Mouse (Mus musculus) liver, embryonic 12.5 days (tissue): Measurements from ENCODE around the gene Msi1. TPM values are rescaled to one million over a fixed set of nuclear protein-coding genes. Genes with fewer than 3 reads are reported as not detected.
"Not testable (repeated sequence)": the region's sequence is repeated elsewhere in the genome, so short reads cannot be mapped to it uniquely, and the experiment has no call there.

Experiments
- ATAC-seq: fragments of 200-750 bp; cut with Nextera tagmentation; 2 replicates; pipeline ENCODE4 v1.8.0; 2017; ENCODE audit warnings: moderate number of reproducible peaks, mild to moderate bottlenecking, moderate library complexity
- H3K27ac ChIP-seq: fragments of 300-500 bp; sonication (generic); 2 replicates; pipeline ENCODE4 v1.5.1; 2016; ENCODE audit warnings: mild to moderate bottlenecking
- H3K27me3 ChIP-seq: fragments of 300-500 bp; sonication (generic); replicated peaks from 2 replicates; pipeline ENCODE4 v1.6.1; 2016; ENCODE audit warnings: mild to moderate bottlenecking, moderate library complexity
- H3K36me3 ChIP-seq: fragments of 300-500 bp; sonication (generic); 2 replicates; pipeline ENCODE4 v1.6.1; 2016; ENCODE audit warnings: mild to moderate bottlenecking, moderate library complexity
- H3K4me1 ChIP-seq: fragments of 300-500 bp; sonication (generic); 2 replicates; pipeline ENCODE4 v1.6.1; 2016
- H3K4me2 ChIP-seq: fragments of 300-500 bp; sonication (generic); 2 replicates; pipeline ENCODE4 v1.6.1; 2016; ENCODE audit warnings: mild to moderate bottlenecking, moderate library complexity
- H3K4me3 ChIP-seq: fragments of 300-500 bp; sonication (generic); 2 replicates; pipeline ENCODE4 v1.5.1; 2016; ENCODE audit warnings: mild to moderate bottlenecking, moderate library complexity
- H3K9ac ChIP-seq: fragments of 300-500 bp; sonication (generic); 2 replicates; pipeline ENCODE4 v1.6.1; 2016; ENCODE audit warnings: mild to moderate bottlenecking, moderate library complexity
- H3K9me3 ChIP-seq: fragments of 300-500 bp; sonication (generic); replicated peaks from 2 replicates; pipeline ENCODE4 v1.6.1; 2016; ENCODE audit warnings: mild to moderate bottlenecking, moderate library complexity
- WGBS: fragments of 180-500 bp; shearing (Covaris S2); methylation state at CpG from one replicate; pipeline ENCODE4 v1.1.7; 2016; ENCODE audit not compliant: insufficient replicate concordance; 5-methylcytosine and 5-hydroxymethylcytosine counted together
- polyA plus RNA-seq: library from polyadenylated mRNA; unstranded; fragments of >200 nt; fragmentation: Nextera tagmentation; extraction: Ambion mirVana; gene quantifications from 2 replicates; pipeline ENCODE4 v1.2.1, GENCODE M21; 2016

The Msi1 gene
- polyA plus RNA-seq, 1 experiment from 2014 or later = 2.5 TPM

DNA sequence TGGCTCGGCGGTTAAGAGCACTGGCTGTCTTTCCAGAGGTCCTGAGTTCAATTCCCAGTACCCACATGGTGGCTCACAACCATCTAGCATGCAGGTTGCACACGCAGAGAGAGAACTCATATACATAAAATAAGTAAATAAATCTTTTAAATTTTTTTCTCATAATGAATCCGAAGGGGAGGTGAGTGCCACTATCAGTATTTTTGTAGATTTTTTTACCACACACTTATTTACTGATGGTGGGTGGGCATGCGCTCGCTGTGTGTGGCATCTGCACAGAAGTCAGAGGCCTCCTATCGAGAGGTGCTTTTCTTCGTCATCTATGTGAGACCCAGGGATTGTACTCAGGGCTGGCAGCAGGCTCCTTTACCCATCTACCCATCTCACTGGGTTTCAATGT is 58.0 kb downstream of the Msi1 start:
- H3K4me3 ChIP-seq = no peak overlapping the region
- no peaks in the 10 kb centered on the region for H3K9me3 ChIP-seq
- H3K4me2 ChIP-seq = no peak overlapping the region
- peaks cover 45% of the 10 kb centered on the region for H3K4me1 ChIP-seq
- 77% methylated on average over 8 of the region's 8 CpGs for WGBS
- H3K9ac ChIP-seq = peak overlapping the region; percentile 39; the same call in 1 of the 2 replicates
- 0 out of 2 replicates have a peak, but pooled peaks cover 7% of the 10 kb centered on the region for H3K27me3 ChIP-seq
- H3K27ac ChIP-seq = no peak overlapping the region
- 0 out of 2 replicates have a peak, but pooled peaks cover 4% of the 10 kb centered on the region for H3K36me3 ChIP-seq
- no peak for ATAC-seq

DNA sequence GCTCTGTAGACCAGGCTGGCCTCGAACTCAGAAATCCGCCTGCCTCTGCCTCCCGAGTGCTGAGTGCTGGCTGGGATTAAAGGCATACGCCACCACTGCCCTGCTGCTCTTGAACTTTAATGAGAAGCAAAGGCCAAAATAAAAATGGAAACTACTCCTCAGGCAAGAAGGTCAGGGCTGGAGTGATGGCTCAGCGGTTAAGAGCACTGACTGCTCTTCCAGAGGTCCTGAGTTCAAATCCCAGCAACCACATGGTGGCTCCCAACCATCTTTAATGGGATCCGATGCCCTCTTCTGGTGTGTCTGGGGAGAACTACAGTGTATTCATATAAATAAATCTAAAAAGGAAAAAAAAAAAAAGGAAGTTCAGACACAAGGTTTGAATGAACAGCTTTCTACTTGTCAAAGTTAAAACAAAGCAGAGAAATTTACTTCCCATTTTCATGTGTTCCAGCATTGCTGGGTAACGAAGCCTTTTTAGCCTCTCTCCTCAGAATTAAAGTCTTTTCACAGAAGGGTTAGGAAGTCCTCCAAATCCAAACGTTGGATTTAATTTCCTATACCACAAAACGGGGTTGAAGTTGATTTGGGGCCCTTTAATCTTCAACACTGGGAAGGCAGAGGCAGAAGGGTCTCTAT is 58.7 kb downstream of the Msi1 start:
- WGBS = 58% methylated on average over 9 of the region's 9 CpGs
- no peaks in the 10 kb centered on the region for H3K9me3 ChIP-seq
- H3K4me1 ChIP-seq = peaks cover 52% of the 10 kb centered on the region
- peak overlapping the region; percentile 43; the same call in 1 of the 2 replicates for H3K4me3 ChIP-seq
- H3K27me3 ChIP-seq = 0 out of 2 replicates have a peak, but pooled peaks cover 3% of the 10 kb centered on the region
- no peaks in the 10 kb centered on the region for H3K36me3 ChIP-seq
- H3K9ac ChIP-seq = peak overlapping the region; percentile 80
- ATAC-seq = no peak
- H3K27ac ChIP-seq = peak overlapping the region; percentile 100; the same call in 1 of the 2 replicates
- H3K4me2 ChIP-seq = peak overlapping the region; percentile 70

DNA sequence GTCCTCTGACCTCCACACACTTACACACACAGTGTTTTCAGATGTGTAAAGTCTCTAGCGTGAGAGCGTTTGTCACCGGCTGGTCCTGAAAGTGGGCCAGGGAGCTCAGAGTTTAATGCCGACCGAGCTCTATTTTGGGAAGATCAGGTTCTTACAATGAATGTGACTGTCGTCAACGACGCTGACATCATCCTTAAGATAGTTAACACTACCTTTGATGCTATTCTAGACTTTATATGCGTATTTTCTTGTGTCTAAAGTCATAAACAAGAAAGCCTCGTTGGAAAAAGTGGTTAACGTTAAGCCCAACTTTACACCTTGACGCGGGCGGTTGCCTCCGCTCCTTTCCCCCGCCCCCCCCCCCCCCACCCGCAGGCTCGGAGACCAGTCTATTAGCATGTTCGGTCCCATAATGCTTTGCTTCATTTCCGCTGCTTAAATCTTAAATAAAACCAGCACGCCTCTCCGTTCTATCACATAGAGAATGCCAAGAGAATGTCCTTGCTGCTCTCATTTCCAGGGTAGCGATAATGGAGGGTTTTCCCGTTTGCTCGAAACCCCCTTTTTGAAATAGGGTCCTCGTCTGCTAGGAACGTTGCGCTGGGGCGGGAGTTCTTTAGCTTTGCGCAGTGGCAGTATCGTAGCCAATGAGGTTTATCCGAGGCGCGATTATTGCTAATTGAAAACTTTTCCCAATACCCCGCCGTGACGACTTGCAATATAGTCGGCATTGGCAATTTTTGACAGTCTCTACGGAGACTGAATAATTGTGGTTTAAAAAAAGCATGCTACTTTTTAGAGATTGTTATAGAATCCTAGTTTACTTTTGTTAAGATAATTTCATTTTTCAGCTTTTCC is 59.7 kb downstream of the Msi1 start:
- 0 out of 2 replicates have a peak, but pooled peaks cover 3% of the 10 kb centered on the region for H3K27me3 ChIP-seq
- H3K4me1 ChIP-seq = peaks cover 55% of the 10 kb centered on the region
- H3K4me2 ChIP-seq = peak overlapping the region; percentile 70
- peak overlapping the region; percentile 80 for H3K9ac ChIP-seq
- H3K4me3 ChIP-seq = peak overlapping the region; percentile 43
- ATAC-seq = peak; percentile 79
- H3K27ac ChIP-seq = peak overlapping the region; percentile 100
- WGBS = under 1% methylated on average over 39 of the region's 39 CpGs
- no peaks in the 10 kb centered on the region for H3K9me3 ChIP-seq
- no peaks in the 10 kb centered on the region for H3K36me3 ChIP-seq

DNA sequence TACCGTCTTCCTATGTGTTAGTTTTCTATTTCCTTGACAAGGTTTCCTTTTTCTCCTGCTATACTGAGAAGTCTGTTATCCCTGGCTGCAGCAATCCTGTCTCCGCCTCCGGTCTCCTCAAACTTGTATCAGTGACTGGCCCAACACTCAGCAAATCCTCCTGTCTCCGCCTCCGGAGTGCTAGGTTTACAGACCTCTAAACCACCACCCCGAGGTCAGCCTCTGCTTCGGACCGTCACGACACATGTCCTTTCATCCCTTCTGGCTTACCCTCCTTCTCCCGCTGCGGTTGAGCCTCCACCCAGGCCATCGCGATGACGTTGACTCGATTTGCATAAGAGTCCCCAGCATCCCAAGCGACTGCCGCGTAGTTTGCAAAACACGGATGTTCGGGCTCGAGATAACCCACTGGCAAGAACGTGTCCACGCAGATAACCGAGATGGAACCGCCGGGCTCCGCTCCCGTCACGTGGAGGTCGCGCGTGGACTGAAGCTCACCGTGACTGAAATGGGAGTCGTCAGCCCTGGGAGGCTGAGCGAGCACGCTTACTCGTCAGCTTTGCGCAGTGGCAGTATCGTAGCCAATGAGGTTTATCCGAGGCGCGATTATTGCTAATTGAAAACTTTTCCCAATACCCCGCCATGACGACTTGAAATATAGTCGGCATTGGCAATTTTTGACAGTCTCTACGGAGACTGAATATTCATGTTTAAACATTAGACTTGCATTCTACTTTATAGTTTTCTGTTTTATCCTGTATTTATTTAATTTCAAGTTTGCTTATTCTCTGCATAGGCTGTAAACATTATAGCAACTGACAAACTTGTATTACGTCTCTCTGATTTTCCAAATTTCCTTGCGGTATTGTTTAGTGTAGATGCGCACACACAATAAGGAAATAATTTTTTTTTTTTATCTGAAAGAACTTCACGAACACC is 60.6 kb downstream of the Msi1 start:
- under 1% methylated on average over 50 of the region's 50 CpGs for WGBS
- Histone ChIP-seq H3K4me2 (peak overlapping the region; percentile 70), H3K9ac (peak overlapping the region; percentile 80), H3K4me3 (peak overlapping the region; percentile 34), H3K9me3 (no peaks in the 10 kb centered on the region), H3K27ac (peak overlapping the region; percentile 100), H3K36me3 (no peaks in the 10 kb centered on the region), H3K4me1 (peaks cover 51% of the 10 kb centered on the region), H3K27me3 (0 out of 2 replicates have a peak, but pooled peaks cover 3% of the 10 kb centered on the region)
- peak; percentile 80 for ATAC-seq

DNA sequence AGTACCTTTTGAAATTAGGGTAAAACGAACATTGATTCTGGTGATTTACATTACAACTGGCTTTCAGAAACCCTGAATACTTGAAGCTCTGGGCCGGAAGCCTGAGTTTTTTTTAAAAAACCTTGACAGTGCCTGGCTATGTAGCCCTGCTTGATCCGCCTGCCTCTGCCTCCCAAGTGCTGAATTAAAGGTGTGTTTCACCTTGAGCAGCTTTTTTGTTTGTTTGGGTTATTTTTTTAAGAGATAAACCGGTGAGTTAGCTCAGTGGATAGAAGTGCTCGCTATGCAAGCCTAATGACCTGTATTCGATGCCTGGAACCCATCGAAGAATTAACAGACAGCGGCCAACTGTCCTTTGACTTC is 61.2 kb downstream of the Msi1 start:
- H3K36me3 ChIP-seq = no peaks in the 10 kb centered on the region
- peak overlapping the region; percentile 53 for H3K9ac ChIP-seq
- peak overlapping the region; percentile 70 for H3K4me2 ChIP-seq
- H3K27ac ChIP-seq = peak overlapping the region; percentile 100
- H3K27me3 ChIP-seq = 0 out of 2 replicates have a peak, but pooled peaks cover 3% of the 10 kb centered on the region
- WGBS = 7% methylated on average over 8 of the region's 8 CpGs
- ATAC-seq = no peak
- H3K4me1 ChIP-seq = peaks cover 47% of the 10 kb centered on the region
- H3K4me3 ChIP-seq = peak overlapping the region; percentile 17
- H3K9me3 ChIP-seq = no peaks in the 10 kb centered on the region

DNA sequence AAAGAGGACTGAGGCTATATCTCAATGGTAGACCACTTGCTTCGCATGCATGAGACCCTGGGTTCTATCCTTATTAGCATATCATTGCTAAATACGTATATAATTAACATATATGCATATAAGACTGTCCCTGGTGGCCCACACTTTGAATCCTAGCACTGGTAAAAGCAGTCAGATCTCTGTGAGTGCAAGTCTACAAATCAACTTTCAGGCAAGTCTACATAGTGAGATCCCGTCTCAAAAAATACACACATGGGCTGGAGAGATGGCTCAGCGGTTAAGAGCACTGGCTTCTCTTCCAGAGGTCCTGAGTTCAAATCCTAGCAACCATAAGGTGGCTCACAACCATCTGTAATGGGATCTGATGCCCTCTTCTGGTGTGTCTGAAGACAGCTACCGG is 61.7 kb downstream of the Msi1 start:
- no peaks in the 10 kb centered on the region for H3K36me3 ChIP-seq
- peak overlapping the region; percentile 17 for H3K4me3 ChIP-seq
- ATAC-seq = no peak
- WGBS = 18% methylated on average over 5 of the region's 5 CpGs
- H3K4me2 ChIP-seq = peak overlapping the region; percentile 70
- H3K27me3 ChIP-seq = 0 out of 2 replicates have a peak, but pooled peaks cover 2% of the 10 kb centered on the region
- H3K9me3 ChIP-seq = no peaks in the 10 kb centered on the region
- H3K4me1 ChIP-seq = peaks cover 47% of the 10 kb centered on the region
- H3K9ac ChIP-seq = peak overlapping the region; percentile 63
- H3K27ac ChIP-seq = peak overlapping the region; percentile 100

DNA sequence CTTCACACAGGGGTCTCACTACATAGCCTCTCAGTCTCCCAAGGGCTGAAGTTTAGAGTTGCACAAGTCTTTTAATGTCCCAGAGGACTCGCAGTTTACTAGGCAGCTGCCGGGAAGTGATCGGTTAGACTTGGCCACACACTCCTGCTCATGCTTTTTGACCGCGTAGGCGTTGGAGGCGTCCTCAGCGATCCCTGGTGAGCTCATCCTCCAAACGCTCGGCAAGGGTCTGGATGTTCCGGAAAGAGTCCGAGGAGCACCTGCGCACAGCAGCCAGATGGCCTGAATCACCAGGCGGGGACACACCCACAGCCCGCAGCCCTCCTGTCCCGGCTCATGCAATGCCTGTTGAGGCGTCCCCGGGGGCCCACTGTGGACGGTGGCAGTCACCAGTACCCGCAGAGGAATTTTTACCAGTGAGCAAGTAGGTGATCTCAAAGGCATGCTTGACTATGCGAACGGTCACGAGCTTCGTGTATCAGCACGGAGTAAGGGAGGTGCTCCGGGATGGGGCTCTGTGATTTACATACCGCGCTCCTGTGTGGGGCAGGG is 62.4 kb downstream of the Msi1 start:
- Histone ChIP-seq H3K36me3 (no peaks in the 10 kb centered on the region), H3K27ac (peak overlapping the region; percentile 53; the same call in 1 of the 2 replicates), H3K27me3 (no peaks in the 10 kb centered on the region), H3K9ac (peak overlapping the region; percentile 63), H3K4me1 (peaks cover 49% of the 10 kb centered on the region), H3K9me3 (no peaks in the 10 kb centered on the region), H3K4me3 (peak overlapping the region; percentile 33), H3K4me2 (peak overlapping the region; percentile 70)
- no peak for ATAC-seq
- WGBS = 4% methylated on average over 28 of the region's 28 CpGs

DNA sequence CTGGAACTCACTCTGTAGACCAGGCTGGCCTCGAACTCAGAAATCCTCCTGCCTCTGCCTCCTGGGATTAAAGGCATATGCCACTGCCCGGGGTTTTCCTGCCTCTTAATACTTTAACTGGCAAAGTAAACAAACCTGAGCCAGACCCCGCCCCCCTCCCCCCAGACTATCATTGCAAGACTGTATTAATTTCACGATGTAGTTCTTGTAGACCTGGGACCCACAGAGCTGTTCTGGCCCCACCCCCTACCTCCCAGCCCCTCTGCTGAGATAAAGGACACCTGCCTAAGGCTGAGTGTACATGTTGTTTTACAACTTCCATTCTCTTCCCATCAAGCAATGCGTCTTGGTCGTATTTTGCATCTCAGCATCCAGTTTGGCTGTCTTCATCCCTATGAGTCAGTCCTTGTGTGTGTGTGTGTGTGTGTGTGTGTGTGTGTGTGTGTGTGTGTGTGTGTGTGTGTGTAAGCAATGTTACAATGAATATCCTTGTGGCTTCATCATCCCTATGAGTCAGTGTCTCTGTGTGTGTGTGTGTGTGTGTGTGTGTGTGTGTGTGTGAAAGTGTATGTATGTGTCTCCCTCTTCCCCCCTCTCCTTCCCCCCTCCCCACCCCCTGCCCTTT is 63.4 kb downstream of the Msi1 start:
- no peak for ATAC-seq
- H3K4me3 ChIP-seq = no peak overlapping the region

DNA sequence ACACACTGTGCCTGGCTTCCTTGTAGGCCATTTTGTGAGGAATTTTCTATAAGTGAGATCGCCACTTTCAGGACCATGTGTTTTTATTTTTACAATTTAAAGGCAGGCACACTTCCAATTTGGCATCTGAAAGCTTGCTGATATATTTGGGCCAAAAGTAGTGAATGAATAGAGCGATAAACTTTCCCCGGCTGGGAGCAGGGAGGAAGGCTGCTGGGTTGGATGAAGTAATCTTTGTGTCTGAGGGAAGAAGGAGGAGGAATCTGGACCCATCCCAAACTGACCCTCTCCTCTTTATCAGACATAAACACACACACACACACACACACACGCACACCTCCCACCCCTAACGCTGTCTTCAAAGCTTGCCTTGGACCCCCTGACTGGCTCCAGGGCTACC is 64.0 kb downstream of the Msi1 start:
- Histone ChIP-seq H3K4me2 (no peak overlapping the region), H3K27ac (no peak overlapping the region), H3K9ac (no peak overlapping the region), H3K36me3 (no peaks in the 10 kb centered on the region), H3K4me1 (peaks cover 50% of the 10 kb centered on the region), H3K9me3 (no peaks in the 10 kb centered on the region), H3K4me3 (no peak overlapping the region), H3K27me3 (no peaks in the 10 kb centered on the region)
- no peak for ATAC-seq
- WGBS = 44% methylated on average over 5 of the region's 5 CpGs

More for the DNA sequence above, 63.4 kb downstream of the Msi1 start:
- Histone ChIP-seq H3K4me2 (no peak overlapping the region), H3K36me3 (no peaks in the 10 kb centered on the region), H3K27ac (no peak overlapping the region), H3K4me1 (peaks cover 52% of the 10 kb centered on the region), H3K9ac (no peak overlapping the region), H3K27me3 (no peaks in the 10 kb centered on the region), H3K9me3 (no peaks in the 10 kb centered on the region)
- 55% methylated on average over 6 of the region's 6 CpGs for WGBS

DNA sequence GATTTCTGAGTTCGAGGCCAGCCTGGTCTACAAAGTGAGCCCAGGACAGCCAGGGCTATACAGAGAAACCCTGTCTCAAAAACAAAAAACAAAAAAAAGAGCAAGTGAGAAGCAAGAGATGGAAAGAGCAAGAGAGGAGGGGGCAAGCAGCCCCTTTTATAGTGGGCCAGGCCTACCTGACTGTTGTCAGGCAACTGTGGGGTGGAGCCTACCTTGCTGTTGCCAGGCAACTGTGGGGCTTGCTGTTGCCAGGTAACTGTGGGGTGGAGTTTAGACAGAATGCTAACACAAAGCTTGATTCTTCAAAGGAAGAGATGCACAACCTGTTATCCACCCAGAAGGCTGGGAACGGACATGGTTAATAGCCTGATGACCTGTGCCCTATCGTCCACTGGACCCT is 66.2 kb downstream of the Msi1 start:
- H3K4me1 ChIP-seq = peaks cover 50% of the 10 kb centered on the region
- H3K36me3 ChIP-seq, H3K4me3 ChIP-seq, H3K27me3 ChIP-seq, ATAC-seq, H3K27ac ChIP-seq, H3K9me3 ChIP-seq, H3K9ac ChIP-seq, H3K4me2 ChIP-seq: not testable (repeated sequence)
- WGBS = 77% methylated on average over 3 of the region's 3 CpGs

DNA sequence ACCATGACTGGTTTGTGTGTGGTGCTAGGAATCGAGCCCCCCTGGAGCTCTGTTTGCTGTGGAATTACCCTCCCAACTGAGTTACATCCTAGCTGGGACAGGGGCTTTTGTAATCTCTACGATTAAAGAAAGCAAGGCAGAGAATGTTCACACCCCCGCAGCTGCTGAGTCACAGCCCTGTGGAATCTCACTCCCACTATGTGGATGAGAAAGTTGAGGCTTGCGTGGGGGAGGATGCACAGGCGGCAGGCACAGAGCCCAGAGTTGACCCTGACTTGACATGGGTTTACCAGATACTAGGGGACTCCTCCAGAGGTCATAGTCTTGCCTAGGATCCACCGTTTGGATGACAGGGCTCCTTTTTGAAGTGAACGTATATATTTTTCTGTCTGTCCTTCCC is 67.6 kb downstream of the Msi1 start:
- no peaks in the 10 kb centered on the region for H3K9me3 ChIP-seq
- 69% methylated on average over 7 of the region's 7 CpGs for WGBS
- H3K27ac ChIP-seq = no peak overlapping the region
- H3K36me3 ChIP-seq = no peaks in the 10 kb centered on the region
- no peak overlapping the region for H3K4me2 ChIP-seq
- no peaks in the 10 kb centered on the region for H3K27me3 ChIP-seq
- no peak overlapping the region for H3K4me3 ChIP-seq
- no peak overlapping the region for H3K9ac ChIP-seq
- H3K4me1 ChIP-seq = peaks cover 36% of the 10 kb centered on the region
- no peak for ATAC-seq
